Mouse (Mus musculus): ENCODE results near the gene Prdm16.

Prdm16 gene

DNA sequence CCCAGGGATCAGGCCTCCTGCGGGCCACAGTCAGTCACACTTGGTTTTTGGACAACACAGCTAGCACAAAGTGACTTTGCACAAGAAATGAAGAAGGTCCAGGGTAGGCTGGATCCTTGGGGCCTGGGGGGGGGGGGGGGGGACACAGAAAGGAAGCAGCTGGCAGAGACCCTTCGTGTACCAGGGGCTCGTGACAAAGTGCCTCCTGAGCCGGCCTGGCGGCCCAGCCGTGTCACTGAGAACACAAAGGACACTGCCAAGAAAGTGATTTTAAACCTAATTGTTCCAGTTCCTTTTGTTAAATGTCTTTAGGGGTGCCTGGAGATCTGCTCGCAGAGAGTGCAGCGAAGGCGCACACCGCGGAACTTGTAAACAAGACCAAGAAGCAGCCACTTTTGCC, 87.2 kb downstream of the Prdm16 start:
- no peak for DNase-seq

DNA sequence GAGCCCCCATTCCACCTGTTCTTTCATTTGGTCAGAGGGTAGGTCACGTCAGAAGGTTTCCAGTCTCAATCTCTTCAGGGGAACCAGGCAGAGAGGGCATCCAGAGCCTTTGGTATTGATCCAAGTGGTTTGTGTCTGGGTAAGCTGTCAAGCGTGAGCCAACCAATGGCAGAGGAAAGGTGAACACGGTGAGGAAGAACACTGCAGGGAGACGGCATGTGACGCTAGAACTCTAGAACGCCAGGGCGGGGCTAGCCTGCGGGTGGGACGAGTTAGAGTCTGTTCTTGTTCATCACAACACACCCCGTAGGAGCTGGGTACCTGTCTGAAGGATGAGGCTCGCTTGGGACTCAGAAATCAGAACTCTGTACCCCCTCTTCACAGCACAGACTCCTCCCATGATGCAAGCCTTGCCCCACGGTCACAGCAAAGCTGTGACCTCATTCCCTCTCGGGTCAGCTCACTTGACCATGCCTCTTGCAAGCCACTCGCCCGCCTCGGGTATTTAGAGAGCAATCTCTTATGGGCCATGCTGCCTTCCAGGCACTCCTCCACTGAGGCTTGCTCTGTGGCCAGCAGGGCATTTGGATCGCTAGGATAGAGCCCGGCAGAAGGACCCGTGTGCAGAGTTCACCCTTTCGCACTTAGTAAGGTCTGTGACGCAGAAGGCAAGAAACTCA, 89.4 kb downstream of the Prdm16 start:
- no peak for DNase-seq

DNA sequence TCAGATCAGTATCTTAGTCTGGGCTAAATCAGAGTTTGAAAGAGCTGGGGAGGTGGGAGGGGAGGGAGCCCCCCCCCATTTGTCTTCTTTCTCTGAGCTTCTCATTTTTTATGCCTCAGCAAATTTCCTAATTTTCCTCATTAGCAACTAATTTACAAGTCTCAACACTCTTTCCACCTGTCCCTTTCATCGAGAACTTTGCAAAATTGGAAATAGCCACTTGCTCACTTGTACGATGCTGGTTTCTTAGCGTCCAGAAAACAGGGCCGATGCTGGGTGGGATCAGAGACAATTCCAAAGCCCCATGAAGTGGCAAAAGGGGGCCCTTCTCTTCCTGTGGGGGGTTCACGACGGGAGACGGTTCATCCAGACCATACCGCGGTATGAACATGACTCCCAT, 91.4 kb downstream of the Prdm16 start:
- no peak for DNase-seq

DNA sequence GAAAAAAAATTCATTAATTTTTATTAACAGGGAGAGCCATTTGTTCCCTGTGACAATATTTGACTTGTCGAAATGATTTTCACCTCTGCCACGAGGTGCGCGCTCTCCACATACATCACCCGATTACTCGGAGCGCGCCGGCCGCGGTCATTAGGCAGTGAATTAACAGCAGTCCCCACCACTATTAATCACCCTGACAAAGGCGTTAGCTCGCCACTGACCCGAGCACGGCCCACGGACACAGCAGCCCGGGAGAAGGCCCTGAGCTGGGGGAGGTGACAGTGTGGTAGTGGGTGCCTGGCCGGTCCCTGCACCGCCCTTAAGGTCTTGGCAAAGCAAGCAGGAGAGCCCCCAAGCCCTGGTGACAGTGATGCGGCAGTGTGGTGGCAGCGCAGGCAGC, 92.8 kb downstream of the Prdm16 start:
- DNase-seq, result no peak

DNA sequence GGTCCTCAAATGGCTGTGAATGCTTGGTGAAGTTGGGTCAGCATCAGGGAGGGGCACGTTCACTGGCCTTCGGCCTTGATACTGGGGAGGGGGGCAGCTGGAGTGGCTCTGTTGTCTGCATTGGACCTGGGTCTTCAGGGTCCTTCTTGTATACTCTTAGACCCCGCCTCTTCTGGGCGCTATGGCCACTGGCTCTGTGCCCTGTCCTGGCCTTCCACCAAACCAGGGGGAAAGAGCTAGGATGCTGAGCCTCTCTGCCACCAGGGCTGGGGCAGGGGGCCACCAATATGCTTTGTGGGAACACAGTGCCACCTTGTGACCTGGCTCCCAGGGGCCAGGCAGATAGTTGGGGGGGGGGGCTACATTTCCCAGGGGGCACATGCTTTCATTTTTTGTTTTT, 93.5 kb downstream of the Prdm16 start:
- DNase-seq, result no peak

DNA sequence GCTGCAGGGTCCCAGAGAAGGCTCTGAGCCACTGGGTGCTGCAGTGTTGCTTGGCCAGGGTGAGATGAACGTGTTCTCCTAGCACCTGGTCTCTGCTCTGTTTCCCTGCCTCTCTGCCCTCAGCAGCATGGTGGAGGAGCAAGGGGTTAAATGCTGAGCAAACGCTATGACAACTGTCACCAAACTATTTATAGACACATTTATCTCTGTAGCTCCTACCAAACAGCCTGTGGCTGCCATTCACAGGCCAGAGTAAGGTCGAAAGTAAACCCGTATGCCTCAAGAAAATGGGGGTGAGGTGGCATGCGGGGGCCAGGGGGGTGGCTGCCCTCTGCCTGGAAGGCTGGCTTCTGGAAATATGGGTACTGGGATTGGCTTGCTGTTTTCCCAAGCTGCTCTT, 94.1 kb downstream of the Prdm16 start:
- no peak for DNase-seq

DNA sequence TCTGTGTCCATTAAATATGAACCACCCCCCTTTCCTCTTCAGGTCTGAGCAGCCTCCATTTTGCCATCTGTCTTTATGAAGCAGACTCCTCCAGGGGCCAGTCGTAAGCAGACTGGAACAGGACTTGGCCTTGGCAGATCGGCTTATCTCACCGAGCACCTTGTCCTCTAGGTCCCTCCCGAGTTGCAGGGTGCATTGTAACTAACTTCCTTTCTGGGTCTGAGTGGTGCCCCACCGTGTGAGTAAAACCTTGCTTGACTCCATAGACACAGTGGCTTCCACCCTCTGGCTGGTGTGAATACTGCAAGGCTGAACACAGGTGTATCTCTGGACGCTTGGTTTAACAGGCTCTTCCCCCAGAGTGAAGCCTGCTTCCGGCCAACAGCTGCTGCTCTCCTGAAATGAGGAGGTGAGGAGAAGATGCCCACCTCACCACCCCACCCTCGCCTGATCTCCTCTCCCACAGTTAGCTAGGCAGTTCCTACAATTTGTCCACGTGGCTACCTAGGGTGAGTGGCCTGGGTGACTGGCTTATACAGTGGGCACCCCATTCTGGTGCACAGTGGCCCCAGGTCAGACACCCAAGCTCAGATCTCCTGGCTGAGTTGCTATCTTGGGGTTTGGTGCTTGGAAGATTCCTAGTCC, 94.9 kb downstream of the Prdm16 start:
- DNase-seq, result no peak

DNA sequence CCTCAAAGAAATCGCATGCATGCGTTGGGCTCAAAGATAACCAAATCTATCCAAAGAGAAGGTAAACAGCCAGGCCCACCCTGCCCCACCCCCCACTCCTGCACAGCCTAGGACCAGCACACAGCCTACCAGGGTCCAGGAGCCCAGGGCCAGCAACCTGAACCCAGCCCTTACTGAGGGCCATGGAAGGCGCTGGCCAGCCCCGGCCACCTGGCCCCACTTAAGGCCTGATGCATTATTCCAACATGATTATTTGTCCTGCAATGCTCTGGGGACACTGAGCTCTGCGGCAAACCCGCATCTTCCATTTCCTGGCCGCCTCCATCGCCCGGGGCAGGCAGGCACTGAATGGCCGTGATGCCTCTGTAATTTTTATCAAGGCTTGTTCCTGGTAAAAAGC, 96.0 kb downstream of the Prdm16 start:
- no peak for DNase-seq

DNA sequence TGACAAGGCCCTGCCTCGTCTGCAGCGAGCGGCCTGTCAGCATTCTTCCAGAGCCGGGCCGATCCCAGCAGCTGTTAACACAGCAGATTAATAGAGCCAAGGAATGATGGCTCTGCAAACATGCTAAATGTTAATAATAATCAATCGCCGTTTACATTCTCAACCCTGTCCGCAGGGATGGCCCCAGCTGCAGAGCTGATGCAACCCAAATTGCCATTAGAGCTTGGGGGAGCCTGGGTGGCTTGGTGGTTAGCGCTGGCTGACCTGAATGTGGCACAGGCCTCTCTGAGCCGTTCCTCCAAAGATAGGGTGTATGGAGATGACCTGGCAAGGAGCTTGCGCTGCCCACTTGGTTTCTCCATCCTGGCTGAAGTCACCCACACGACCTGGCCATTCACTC, 97.0 kb downstream of the Prdm16 start:
- no peak for DNase-seq

DNA sequence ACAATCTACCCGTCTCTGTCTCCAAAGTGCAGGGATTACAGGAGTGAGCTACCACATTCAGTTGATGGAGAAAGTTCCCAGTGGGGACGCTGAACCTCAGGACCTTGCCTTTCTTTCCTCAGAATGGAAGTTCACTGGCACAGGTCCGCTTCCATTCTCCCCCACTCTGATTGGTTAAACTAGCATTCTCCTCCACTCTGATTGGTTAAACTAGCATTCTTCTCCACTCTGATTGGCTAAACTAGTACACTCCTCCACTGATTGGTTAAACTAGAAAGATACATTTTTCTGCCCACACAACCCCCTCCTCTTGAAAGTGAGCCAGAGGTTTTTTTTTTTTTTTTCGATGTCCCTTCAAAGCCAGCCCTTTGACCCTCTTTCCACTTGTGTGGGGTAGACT, 97.9 kb downstream of the Prdm16 start:
- no peak for DNase-seq

DNA sequence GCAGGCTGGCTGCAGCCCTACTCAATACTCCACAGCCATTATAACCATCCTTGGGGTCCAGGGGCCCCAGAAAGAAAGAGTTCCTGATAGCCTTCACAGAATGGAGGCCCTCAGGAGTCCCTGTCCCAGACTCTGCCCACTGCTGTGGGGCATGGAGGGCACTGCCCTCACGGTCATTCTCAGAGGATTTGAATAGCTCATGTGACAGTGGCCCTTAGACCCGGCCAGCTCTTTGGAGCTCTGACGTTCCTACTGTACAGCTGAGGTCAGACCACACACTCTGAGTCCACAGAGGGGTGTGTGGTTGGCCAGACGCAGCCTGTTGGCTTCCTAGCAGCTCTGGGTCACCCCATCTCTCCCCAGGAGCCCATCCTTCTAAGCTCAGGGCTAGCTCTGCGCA, 100.6 kb downstream of the Prdm16 start:
- no peak for DNase-seq

DNA sequence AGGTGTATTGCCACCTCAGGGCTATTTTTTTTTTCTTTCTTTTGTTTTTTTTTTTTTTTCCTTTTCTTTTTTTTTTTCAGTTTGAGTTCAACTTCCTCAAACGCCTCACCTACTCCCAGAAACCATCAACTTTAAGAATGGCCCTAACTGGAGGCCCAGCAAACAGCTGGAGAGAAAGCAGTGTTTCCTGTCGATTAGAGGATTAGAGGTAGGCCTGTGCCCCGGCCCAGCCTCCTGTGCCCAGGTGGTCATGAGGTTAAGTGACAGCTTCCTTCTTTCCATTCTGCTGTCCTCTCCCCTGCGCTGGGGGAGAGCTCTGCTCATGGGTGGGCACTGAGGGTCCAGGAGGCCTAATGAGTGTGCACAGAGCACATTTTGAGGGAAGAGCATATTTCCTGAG, 105.3 kb downstream of the Prdm16 start:
- DNase-seq, result no peak

DNA sequence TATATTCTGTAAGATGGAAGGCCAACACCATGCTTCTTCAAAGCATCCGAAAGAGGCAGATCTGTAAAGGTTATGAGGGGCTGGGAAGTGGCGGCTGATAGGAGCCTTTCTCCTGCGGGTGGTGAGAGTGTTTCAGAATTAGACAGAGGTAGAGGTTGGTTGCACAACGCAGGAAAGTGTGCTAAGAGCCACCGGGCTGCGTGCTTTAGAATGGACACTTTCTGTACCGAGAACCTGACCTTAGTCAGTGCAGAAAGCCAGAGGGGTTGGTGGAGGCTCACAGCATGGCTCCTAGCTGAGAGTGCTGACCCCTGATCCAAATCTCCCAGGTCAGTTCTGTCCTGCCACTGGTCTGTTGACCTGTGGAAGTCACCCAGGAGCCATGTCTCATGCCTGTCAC, 106.3 kb downstream of the Prdm16 start:
- DNase-seq, result no peak

DNA sequence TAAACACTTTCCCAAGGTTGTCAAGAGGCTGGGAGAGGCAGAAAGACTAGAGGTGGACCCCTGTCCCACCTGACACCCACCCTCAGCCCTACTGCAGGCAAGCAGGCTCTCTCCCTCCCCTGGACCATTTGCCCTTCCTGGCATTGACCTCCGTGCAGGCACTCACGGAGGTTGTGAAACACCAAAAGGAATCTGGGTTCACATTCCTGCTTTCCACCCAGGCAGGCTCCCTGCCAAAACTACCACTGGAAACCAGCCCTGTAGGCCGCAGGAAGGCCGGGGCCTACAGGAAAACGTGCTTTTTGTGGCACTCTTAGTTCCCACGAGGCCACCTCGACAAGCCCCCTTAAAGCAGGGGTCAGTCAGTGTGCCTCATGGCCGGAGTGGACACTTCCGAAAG, 109.2 kb downstream of the Prdm16 start:
- DNase-seq, result no peak

DNA sequence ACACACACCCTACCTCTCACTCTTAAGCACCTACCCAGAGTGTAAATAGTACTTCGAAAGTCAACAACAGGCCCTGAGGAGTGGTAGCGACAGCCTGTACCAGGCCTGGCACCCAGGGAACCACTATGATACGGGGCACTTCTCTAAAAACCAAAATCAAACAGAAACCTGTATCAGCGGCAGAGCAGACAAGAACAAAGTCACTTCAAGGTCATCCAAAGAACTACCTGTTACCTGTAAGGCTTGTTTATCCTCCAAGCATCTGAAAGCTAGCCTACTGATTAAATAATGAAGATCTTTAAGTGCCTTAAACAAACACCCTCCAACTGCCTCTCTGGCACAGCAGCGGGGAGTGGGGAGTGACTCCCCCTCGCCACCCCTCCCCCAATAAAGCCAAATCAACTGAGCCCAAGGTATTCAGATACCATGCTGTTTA, 110.3 kb downstream of the Prdm16 start:
- no peak for DNase-seq

DNA sequence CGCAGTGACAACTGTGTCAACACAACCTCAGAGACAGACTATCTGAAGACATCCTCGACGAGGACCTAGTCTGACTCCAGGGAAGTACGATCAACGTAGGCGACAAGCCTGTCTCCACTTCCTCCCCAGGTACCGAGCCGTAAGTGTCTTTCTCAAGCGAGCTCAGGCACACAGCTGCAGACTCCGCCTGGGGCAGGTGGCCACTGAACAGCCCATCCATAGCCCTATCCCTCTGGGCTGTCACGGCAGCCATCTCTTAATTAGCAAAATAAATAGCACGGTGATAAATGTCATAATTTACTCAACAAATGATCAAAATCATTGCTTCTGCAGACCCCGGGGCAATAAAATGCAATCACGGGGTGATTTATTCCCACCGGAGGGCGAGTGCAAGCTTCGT, 112.8 kb downstream of the Prdm16 start:
- DNase-seq, result no peak

DNA sequence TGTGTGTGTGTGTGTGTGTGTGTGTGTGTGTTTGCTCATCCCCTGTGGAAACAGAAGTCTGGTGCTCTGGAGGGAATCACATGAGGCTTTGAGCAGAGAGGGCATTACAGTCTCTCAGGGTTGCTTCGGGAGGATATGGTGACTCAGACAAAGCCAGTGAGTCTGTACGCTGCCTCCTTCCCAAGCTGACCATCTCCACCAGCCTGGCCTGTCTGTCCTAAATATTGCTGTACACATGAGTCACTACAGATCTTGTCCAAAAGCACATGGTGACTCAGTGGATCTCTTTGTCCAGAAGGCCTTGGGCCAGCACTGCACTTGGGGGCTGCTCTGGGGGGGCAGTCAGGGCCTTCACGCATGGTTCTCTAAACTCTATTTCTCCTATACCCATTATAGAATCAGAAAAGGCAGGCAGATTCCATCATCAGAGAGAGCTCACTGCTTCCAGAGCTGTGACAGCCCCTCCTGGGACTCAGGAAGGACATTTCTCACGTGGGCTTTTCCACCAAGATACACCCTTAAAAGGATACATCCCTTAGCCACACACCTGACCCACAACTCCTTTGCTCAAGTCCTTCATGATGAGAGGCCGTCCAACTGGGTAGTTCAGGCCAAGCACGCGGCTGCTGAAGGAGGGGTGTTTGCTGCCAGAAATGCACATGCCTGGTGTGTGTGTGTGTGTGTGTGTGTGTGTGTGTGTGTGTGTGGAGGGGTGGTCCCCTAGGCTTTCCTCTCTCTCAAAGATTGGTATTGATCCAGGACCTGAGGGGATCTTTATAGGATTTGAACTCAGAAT, 114.6 kb downstream of the Prdm16 start:
- DNase-seq, result no peak

DNA sequence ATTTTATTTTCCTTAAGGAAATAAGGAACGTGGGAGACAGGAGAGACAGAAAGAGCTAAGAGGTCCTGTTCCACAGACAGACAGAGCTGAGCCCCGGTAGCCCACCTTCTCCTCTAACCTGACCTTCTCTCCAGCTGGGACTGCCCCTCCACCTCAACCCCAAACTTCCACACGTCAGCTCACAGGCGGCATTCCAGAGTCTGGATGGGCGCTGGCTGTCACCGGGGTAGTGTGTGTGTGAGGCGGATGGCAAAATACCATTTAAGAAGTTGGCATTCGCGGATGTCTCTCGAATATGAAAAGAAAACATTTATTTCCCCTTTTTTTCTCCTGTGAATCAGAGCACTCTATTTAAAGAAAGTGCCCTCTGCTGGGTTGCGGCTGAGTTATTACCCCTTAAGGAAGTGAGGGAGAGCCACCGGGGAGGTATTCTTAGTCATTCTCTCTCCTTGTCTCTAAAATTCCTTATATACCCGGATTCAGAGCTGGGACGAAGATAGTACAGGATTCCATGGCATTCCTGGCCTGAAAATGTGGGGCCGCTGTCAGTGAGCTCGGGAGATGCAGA, 117.1 kb downstream of the Prdm16 start:
- no peak for DNase-seq

DNA sequence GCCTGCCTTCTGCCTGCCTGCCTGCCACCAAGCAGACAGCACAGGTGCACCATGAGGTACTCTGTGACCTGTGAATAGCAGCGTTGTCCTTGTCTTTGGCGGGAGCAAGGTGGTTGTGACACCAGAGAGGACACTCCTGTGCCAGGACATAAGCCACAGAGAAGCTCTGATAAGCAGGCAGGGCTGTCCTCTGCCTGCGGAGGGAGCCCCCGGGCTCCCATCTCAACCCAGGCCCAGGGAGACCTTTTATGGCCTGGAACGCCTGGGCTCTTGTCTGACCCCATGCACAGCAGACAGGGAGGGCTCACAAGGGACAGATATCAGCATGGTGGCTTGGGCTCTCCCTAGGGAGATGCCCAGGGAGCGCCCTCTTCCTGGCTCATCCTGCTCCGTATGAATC, 118.7 kb downstream of the Prdm16 start:
- DNase-seq, result no peak

DNA sequence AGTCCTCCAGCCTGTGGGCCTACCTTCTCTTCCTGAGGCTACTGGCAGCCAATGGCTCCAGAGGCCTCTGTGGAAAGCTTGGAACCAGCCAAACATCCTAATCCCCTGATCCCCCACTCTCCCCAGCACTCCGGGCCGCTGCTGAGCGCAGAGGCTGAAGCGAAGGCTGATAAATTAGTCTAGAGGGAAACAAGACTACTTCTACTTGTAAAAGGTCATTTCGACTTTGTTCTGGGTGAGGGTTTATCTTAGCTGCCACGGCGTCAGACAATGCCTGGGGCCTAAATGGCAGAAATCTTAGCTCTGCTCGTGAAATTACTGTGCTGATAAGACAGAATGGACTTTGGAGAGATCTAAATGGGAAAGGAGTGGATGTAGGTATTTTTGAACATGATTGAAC, 120.2 kb downstream of the Prdm16 start:
- DNase-seq, result no peak

DNA sequence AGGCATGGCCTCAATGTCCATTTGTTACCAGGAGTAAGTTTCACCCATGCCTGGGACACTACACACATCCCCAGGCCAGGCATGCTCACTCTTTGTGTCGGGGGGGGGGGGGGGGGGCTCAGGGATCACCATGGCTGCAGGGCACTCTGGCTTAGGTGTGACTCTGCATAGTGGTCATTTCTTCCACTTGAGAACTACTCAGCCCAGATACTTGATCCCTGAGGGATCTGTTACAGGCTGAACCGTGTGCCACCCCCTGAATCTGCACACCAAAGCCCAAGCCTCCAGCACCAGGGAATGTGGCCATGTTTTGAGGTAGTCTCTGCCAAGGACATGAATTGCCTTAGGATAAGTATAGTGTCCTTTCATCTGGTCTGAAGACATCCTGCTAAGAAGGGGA, 123.0 kb downstream of the Prdm16 start:
- no peak for DNase-seq

DNA sequence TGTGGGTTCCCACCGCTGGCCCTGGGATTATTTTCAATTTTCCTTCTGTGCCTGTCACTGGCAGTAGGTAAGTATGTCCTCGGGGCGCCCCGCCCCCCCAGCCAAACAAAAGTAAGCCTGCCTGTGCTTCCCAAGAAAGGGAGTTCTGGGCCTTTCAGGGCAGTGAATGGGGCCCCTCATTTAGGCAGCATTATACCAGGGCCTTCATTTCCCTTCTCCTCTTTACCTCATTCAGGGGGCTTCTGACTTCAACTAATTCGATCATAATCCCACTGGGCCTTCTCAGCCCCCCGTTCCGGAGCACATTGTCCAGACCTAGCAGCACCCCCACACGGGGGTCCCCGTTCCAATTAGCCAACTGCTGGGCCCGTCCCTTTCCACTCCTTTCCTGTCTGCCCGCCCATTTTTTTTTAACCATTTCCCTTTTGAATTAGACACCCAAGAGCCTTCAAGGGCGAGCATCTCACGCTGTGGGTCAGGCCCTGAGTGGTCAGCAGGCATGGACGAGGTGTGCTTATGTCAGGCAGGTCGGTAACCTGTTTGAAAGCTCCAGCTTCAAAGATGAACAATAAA, 124.1 kb downstream of the Prdm16 start:
- no peak for DNase-seq

DNA sequence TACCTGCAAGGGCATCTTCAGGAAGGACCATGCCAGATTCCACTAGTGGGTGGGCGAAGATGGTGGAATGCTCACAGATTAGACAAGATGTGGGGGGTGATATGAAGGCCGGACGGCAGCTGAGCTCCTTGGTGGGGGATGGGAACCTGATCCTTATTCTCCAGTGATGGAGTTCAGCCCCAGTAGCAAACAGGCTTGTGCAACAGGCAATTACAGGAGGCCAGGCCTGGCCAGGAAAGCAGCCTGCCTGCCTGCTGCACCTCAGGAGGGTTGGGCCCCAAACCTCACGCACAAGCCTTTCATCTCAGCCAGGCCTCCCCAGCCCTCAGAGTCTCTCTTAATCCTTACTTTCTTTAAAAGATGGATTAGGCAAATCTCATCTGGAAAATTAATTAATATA, 124.9 kb downstream of the Prdm16 start:
- DNase-seq, result no peak

All from cerebellum, adult 9-11 months (tissue).